Mouse (Mus musculus) lung, postnatal 25 days (tissue): ENCODE data around the gene Nktr.

Experiments
- DNase-seq: peaks from one replicate; pipeline ENCODE4 v3.0.0; 2022; ENCODE audit warnings: low spot score

Nktr gene

GRCm38 (mm10) chr9:121707801-121708200 is 11.2 kb upstream of the Nktr start:
- no peak for DNase-seq

GRCm38 (mm10) chr9:121708506-121709486 is 10.2 kb upstream of the Nktr start:
- no peak for DNase-seq

GRCm38 (mm10) chr9:121709898-121710583 is 8.9 kb upstream of the Nktr start, which contains the start of gene Ss18l2:
Gene Ss18l2 (plus strand): TSS chr9:121710329.
- DNase-seq = peak; percentile 99

- no peak for DNase-seq
These were observed 8.4 kb upstream of the Nktr start for GRCm38 (mm10) chr9:121710584-121710975.

GRCm38 (mm10) chr9:121717048-121717447 is 1.9 kb upstream of the Nktr start:
- no peak for DNase-seq

- DNase-seq = no peak
These were observed 781 bp upstream of the Nktr start for GRCm38 (mm10) chr9:121718070-121718705.

GRCm38 (mm10) chr9:121719347-121720331 is 670 bp downstream of the Nktr start:
- DNase-seq = no peak

GRCm38 (mm10) chr9:121740490-121740889 is 21.5 kb downstream of the Nktr start:
- no peak for DNase-seq

GRCm38 (mm10) chr9:121741168-121741567 is 22.2 kb downstream of the Nktr start:
- no peak for DNase-seq

GRCm38 (mm10) chr9:121744051-121744450 is 25.1 kb downstream of the Nktr start:
- DNase-seq = no peak

- no peak for DNase-seq
These were observed 33.8 kb downstream of the Nktr start for GRCm38 (mm10) chr9:121752774-121753173.

- no peak for DNase-seq
These were observed 35.7 kb downstream of the Nktr start for GRCm38 (mm10) chr9:121754624-121755023.

- DNase-seq = no peak
These were observed 37.8 kb downstream of the Nktr start for GRCm38 (mm10) chr9:121756785-121757184.

- no peak for DNase-seq
These were observed 38.5 kb downstream of the Nktr start for GRCm38 (mm10) chr9:121757432-121757831.

- no peak for DNase-seq
These were observed 39.2 kb downstream of the Nktr start for GRCm38 (mm10) chr9:121757835-121758814.

GRCm38 (mm10) chr9:121759091-121760081 is 40.4 kb downstream of the Nktr start, which contains the start of gene Zfp651:
Gene Zfp651 (plus strand): TSS chr9:121759330.
- peak; percentile 34 for DNase-seq

- peak; percentile 60 for DNase-seq
These were observed 41.5 kb downstream of the Nktr start for GRCm38 (mm10) chr9:121760271-121761090.
